Mouse (Mus musculus): ENCODE data around the gene Vmo1.
A peak's percentile ranks its signal among the peaks of the same experiment; 100 is the strongest.
"Not testable (repeated sequence)": the region's sequence is repeated elsewhere in the genome, so short reads cannot be mapped to it uniquely, and the experiment has no call there.

Gene Vmo1

GRCm38 (mm10) chr11:70518923-70519322, 4.5 kb upstream of the Vmo1 start, which contains the start of gene Gltpd2:
Gene Gltpd2 (plus strand): TSS chr11:70519196.
- no peak for DNase-seq

GRCm38 (mm10) chr11:70518436-70518835, 4.0 kb upstream of the Vmo1 start:
- DNase-seq = no peak

- DNase-seq = peak in 1 of 2 experiments; percentile 46
Measured at GRCm38 (mm10) chr11:70516352-70516751, 1.9 kb upstream of the Vmo1 start.

- DNase-seq = no peak
Measured at GRCm38 (mm10) chr11:70513520-70513919, 896 bp downstream of the Vmo1 start.

GRCm38 (mm10) chr11:70512709-70513342, 1.6 kb downstream of the Vmo1 start:
- no peak for DNase-seq

GRCm38 (mm10) chr11:70511825-70512224, 2.6 kb downstream of the Vmo1 start:
- DNase-seq = no peak

GRCm38 (mm10) chr11:70511242-70511641, 3.2 kb downstream of the Vmo1 start:
- no peak for DNase-seq

GRCm38 (mm10) chr11:70509753-70510564, 4.5 kb downstream of the Vmo1 start:
- DNase-seq = peak in 1 of 2 experiments; percentile 43

GRCm38 (mm10) chr11:70506962-70507515, 7.4 kb downstream of the Vmo1 start:
- no peak for DNase-seq

- peak; percentile 58 to 83 for DNase-seq
Measured at GRCm38 (mm10) chr11:70506385-70506784, 8.0 kb downstream of the Vmo1 start.

GRCm38 (mm10) chr11:70504970-70505369, 9.4 kb downstream of the Vmo1 start, which contains the start of gene Tm4sf5:
Gene Tm4sf5 (plus strand): TSS chr11:70505244.
- DNase-seq = no peak

- no peak for DNase-seq
Measured at GRCm38 (mm10) chr11:70502018-70502417, 12.4 kb downstream of the Vmo1 start.

GRCm38 (mm10) chr11:70500476-70500812, 14.0 kb downstream of the Vmo1 start:
- no peak for DNase-seq

- peak; percentile 24 to 38 for DNase-seq
Measured at GRCm38 (mm10) chr11:70499566-70500475, 14.6 kb downstream of the Vmo1 start.

- peak in 1 of 2 experiments; percentile 31 for DNase-seq
Measured at GRCm38 (mm10) chr11:70489684-70490083, 24.7 kb downstream of the Vmo1 start.

- DNase-seq = no peak
Measured at GRCm38 (mm10) chr11:70489138-70489537, 25.3 kb downstream of the Vmo1 start.

- DNase-seq = no peak
Measured at GRCm38 (mm10) chr11:70487816-70488215, 26.6 kb downstream of the Vmo1 start.

GRCm38 (mm10) chr11:70485498-70485897, 28.9 kb downstream of the Vmo1 start:
- no peak for DNase-seq

- DNase-seq = no peak
Measured at GRCm38 (mm10) chr11:70474872-70475534, 39.4 kb downstream of the Vmo1 start.

GRCm38 (mm10) chr11:70473291-70473690, 41.1 kb downstream of the Vmo1 start:
- not testable (repeated sequence) for DNase-seq

- DNase-seq = no peak
Measured at GRCm38 (mm10) chr11:70472716-70473115, 41.7 kb downstream of the Vmo1 start.

- DNase-seq = no peak
Measured at GRCm38 (mm10) chr11:70469764-70470163, 44.7 kb downstream of the Vmo1 start.
